Mouse (Mus musculus): ENCODE data around the gene Gm5580. TPM values are rescaled to one million over a fixed set of nuclear protein-coding genes. Genes with fewer than 3 reads are reported as not detected.
"Not testable (repeated sequence)": the region's sequence is repeated elsewhere in the genome, so short reads cannot be mapped to it uniquely, and the experiment has no call there.

Gm5580 gene
- total RNA-seq (2021) = 1 to 10 TPM; 2.9 to 3.1 TPM
- long read RNA-seq = 0 reads

DNA sequence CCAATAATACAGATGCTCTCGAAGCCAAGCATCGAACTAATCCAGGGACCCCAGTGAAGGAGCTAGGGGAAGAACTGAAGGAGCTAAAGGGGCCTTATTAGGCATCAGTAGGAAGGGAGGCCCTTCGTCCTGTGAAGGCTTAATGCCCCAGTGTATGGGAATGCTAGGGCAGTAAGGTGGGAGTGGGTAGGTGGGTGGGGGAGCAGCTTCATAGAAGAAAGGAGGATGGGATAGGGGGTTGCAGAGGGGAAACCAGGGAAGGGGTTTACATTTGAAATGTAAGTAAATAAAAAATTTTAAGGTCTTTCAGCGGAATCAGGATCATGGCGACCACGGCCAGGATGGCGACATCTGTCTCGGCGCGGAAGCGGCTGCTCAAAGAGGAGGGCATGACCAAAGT is at the start of gene Gm5580:
TSS of gene Gm5580 (plus strand) at position 301 of the 400 bp plus-strand sequence.
- not testable (repeated sequence) for DNase-seq (ENCODE audit: low spot score in 2 of 2)

- not testable (repeated sequence) for DNase-seq (ENCODE audit: low spot score in 2 of 2)
Measured at GRCm38 (mm10) chr6:116506302-116507003, 44.5 kb upstream of the Gm5580 start, which contains the start of gene Olfr212. Gene Olfr212, plus strand, starts transcription at chr6:116506516.

DNA sequence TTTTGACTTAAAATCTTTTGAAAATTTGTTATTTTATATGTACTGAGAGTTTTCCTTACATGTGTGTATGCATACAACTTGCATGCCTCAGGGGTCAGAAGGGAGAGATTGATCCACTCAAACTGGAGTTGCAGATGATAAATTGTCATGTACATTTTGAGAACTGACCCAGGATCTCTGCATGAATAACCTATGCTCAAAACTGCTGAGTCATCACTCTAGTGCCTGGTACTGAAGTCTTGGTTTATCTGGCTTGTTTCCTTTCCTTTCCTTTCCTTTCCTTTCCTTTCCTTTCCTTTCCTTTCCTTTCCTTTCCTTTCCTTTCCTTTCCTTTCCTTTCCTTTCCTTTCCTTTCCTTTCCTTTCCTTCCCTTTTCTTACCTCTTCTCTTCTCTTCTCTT is 36.1 kb upstream of the Gm5580 start:
- no peak for DNase-seq (ENCODE audit: low spot score in 2 of 2)

GRCm38 (mm10) chr6:116538156-116538555 is 12.8 kb upstream of the Gm5580 start, which contains the start of gene Olfr213:
Gene Olfr213, plus strand, starts transcription at chr6:116538456.
- DNase-seq (ENCODE audit: low spot score in 2 of 2) = no peak

- no peak for DNase-seq (ENCODE audit: low spot score in 2 of 2)
Measured at GRCm38 (mm10) chr6:116542500-116542899, 8.4 kb upstream of the Gm5580 start.

GRCm38 (mm10) chr6:116553935-116554334 is 3.0 kb downstream of the Gm5580 start, which contains the start of gene Olfr214:
Gene Olfr214, plus strand, starts transcription at chr6:116554235.
- no peak for DNase-seq (ENCODE audit: low spot score in 2 of 2)

DNA sequence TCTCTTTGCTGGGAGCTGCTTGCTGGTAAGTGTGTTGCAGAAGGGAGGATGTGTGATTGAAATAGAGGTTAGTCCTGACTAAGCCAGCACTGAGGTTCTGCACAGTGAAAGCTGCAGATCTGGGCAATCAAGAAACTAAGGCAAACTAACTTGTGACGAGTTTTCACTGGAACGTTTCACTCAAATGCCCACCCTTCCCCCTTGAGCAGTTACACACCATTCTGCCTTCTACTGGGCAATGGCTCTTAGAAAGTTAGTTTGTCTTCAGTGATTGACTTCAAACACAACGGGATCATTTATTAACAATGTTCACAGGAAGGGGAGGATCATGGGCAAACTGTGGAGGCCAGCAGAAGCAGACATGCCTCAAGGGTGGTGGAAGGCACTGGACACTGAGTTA is 4.0 kb downstream of the Gm5580 start:
- no peak for DNase-seq (ENCODE audit: low spot score in 2 of 2)

- DNase-seq (ENCODE audit: low spot score in 2 of 2) = peak; percentile 29 to 44
Measured at GRCm38 (mm10) chr6:116569834-116570233, 18.9 kb downstream of the Gm5580 start.

- DNase-seq (ENCODE audit: low spot score in 2 of 2) = no peak
Measured at GRCm38 (mm10) chr6:116584095-116584494, 33.2 kb downstream of the Gm5580 start, which contains the start of gene Olfr215. Gene Olfr215, minus strand, starts transcription at chr6:116584195.

DNA sequence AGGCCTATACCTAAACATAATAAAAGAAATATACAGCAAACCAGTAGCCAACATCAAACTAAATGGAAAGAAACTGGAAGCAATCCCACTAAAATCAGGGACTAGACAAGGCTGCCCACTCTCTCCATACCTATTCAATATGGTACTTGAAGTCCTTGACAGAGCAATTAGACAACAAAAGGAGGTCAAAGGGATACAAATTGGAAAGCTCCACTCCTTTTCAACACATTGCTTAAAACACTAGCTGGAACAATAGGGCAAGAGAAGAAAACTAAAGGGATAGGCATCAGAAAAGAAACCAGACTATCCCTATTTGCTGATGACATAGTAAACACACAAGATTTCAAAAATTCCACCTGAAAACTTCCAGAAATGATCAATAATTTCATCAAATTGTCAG is 50.0 kb downstream of the Gm5580 start:
- DNase-seq (ENCODE audit: low spot score in 2 of 2) = not testable (repeated sequence)

Other genes with a start within 250 kb of the Gm5580 start
- gene March8, start 213.1 kb upstream of the Gm5580 start, total RNA-seq (2021) = 10 to 100 TPM; 63.2 to 66.3 TPM
- gene Alox5, start 90.0 kb upstream of the Gm5580 start, total RNA-seq (2021) = 1 to 10 TPM; 1.2 to 3.0 TPM
- gene Olfr211, start 62.0 kb upstream of the Gm5580 start, total RNA-seq (2021) = not detected
- under 1 TPM in 1 of 2 experiments, not detected in 1; 0.16 TPM for gene Olfr212, start 44.6 kb upstream of the Gm5580 start, total RNA-seq (2021)
- not detected for gene Olfr213, start 12.7 kb upstream of the Gm5580 start, total RNA-seq (2021)
- not detected for gene Olfr214, start 3.1 kb downstream of the Gm5580 start, total RNA-seq (2021)
- not detected for gene Olfr215, start 33.1 kb downstream of the Gm5580 start, total RNA-seq (2021)
- 10 to 100 TPM; 28.9 to 30.0 TPM for gene Zfp422, start 77.9 kb downstream of the Gm5580 start, total RNA-seq (2021)
- gene Depp1, start 99.5 kb downstream of the Gm5580 start, total RNA-seq (2021) = 1 to 10 TPM; 1.7 to 3.9 TPM
- 1 to 10 TPM; 4.3 to 4.8 TPM for gene Rassf4, start 122.8 kb downstream of the Gm5580 start, total RNA-seq (2021)
- gene Tmem72, start 165.8 kb downstream of the Gm5580 start, total RNA-seq (2021) = 1 to 10 TPM in 1 of 2 experiments, under 1 TPM in 1; 0.18 to 4.4 TPM

Data from layer of hippocampus, postnatal 10 days (tissue).